Mouse (Mus musculus): ENCODE results near the gene Dpf3. TPM values are rescaled to one million over a fixed set of nuclear protein-coding genes. Genes with fewer than 3 reads are reported as not detected.

Dpf3 gene
- polyA plus RNA-seq (2014; fragmentation: Illumina TruSeq; extraction: RNeasy Lipid Tissue Mini Kit (QIAGEN cat#74804); ENCODE audit: low read depth, low replicate concordance) = 5.4 TPM

GRCm38 (mm10) chr12:83487476-83487991 is at the start of gene Dpf3:
Gene Dpf3 (minus strand): TSS chr12:83487716.

GRCm38 (mm10) chr12:83520311-83520890 is 32.9 kb upstream of the Dpf3 start, which contains the start of gene Dcaf4:
Gene Dcaf4 (plus strand): TSS chr12:83520466.

Other genes with a start within 250 kb of the Dpf3 start
- gene Dcaf4, start 32.8 kb upstream of the Dpf3 start, polyA plus RNA-seq (2014; fragmentation: Illumina TruSeq; extraction: RNeasy Lipid Tissue Mini Kit (QIAGEN cat#74804); ENCODE audit: low read depth, low replicate concordance) = 1.5 TPM
- gene Zfyve1, start 109.5 kb upstream of the Dpf3 start, polyA plus RNA-seq (2014; fragmentation: Illumina TruSeq; extraction: RNeasy Lipid Tissue Mini Kit (QIAGEN cat#74804); ENCODE audit: low read depth, low replicate concordance) = 8.1 TPM
- gene Rbm25, start 143.5 kb upstream of the Dpf3 start, polyA plus RNA-seq (2014; fragmentation: Illumina TruSeq; extraction: RNeasy Lipid Tissue Mini Kit (QIAGEN cat#74804); ENCODE audit: low read depth, low replicate concordance) = 127 TPM
- 31.0 TPM for gene Psen1, start 200.4 kb upstream of the Dpf3 start, polyA plus RNA-seq (2014; fragmentation: Illumina TruSeq; extraction: RNeasy Lipid Tissue Mini Kit (QIAGEN cat#74804); ENCODE audit: low read depth, low replicate concordance)

Measured in kidney, adult 10 weeks (tissue).